In the genomic region with DNA sequence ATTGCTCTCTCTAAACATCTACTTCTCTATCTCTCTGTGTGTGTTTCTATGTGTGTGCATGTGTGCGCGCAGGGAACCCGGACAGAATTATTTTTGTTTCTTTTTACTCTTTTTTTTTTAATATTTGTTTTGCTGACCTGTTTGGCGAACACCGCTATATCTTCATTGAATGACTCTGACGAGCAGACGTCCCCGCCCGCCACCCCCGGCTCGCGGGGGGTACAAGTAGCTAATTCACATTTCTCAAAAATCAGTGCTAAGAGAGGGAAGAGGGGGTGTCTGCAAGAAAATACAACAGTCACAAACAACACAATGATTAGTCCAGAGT, we compare ENCODE assay signal across 9 mouse cellular contexts. TPM values are rescaled to one million over a fixed set of nuclear protein-coding genes. Genes with fewer than 3 reads are reported as not detected.
DNase-seq lines count a peak whose midpoint lies in the region; ATAC-seq and TF ChIP-seq lines count a peak whose summit lies in the region.
"Had no signal": no experiment of that assay in that cellular context is flagged by ENCODE, and none has a peak within 500 bp of the region (broad histone marks: within the 10 kb centered on the region; RNA-seq: fewer than 3 reads in every experiment).

No protein-coding gene starts in this region.

- no peaks in the 10 kb centered on the region for H3K36me3 ChIP-seq in testis, adult 2 months (ENCODE audit: control insufficient read depth, insufficient read depth, low read length)
- peaks cover 12% of the 10 kb centered on the region; the same call in 1 of the 2 replicates for H3K36me3 ChIP-seq in liver, embryonic 12.5 days
- H3K36me3 ChIP-seq in stomach, postnatal 0 days (ENCODE audit: control insufficient read depth, insufficient read depth, low read length) = peaks cover 9% of the 10 kb centered on the region; the same call in 1 of the 2 replicates

- TF ChIP-seq CTCF in cerebellum, adult 2 months (IDR thresholded peaks at IDR 0.05; ENCODE audit: borderline replicate concordance, insufficient read depth, low read depth, low read length) = no peak
- no peak for TF ChIP-seq CTCF in testis, adult 2 months (IDR thresholded peaks at IDR 0.05; ENCODE audit: control insufficient read depth, insufficient read depth, insufficient replicate concordance, low read depth, low read length)
- TF ChIP-seq CTCF in stomach, postnatal 0 days (IDR thresholded peaks at IDR 0.05; ENCODE audit: low read depth) = no peak

- TF ChIP-seq EP300 in stomach, postnatal 0 days (optimal IDR thresholded peaks at IDR 0.05) = no peak

- peaks cover 6% of the 10 kb centered on the region; the same call in 1 of the 2 replicates for H3K4me1 ChIP-seq in cerebellum, adult 2 months (ENCODE audit: control insufficient read depth, insufficient read depth, low read length)
- H3K4me1 ChIP-seq in testis, adult 2 months (ENCODE audit: control insufficient read depth, insufficient read depth, low read length) = peaks cover 19% of the 10 kb centered on the region
- peaks cover 21% of the 10 kb centered on the region for H3K4me1 ChIP-seq in liver, embryonic 12.5 days
- no peaks in the 10 kb centered on the region for H3K4me1 ChIP-seq in stomach, postnatal 0 days (replicated peaks; ENCODE audit: control insufficient read depth, insufficient read depth)

- ATAC-seq in liver, embryonic 12.5 days = no peak
- ATAC-seq in stomach, postnatal 0 days (ENCODE audit: low FRiP score, low TSS enrichment) = no peak

- H3K9ac ChIP-seq in liver, embryonic 12.5 days = peak overlapping the region; percentile 74
- H3K9ac ChIP-seq in stomach, postnatal 0 days (ENCODE audit: low read length) = peak overlapping the region; percentile 94

- no peaks in the 10 kb centered on the region for H3K27me3 ChIP-seq in cerebellum, adult 2 months (ENCODE audit: control insufficient read depth, insufficient read depth, low read length)
- H3K27me3 ChIP-seq in testis, adult 2 months (ENCODE audit: control insufficient read depth, insufficient read depth, low read length) = peaks cover 12% of the 10 kb centered on the region
- H3K27me3 ChIP-seq in liver, embryonic 12.5 days (replicated peaks) = peaks cover 58% of the 10 kb centered on the region
- H3K27me3 ChIP-seq in stomach, postnatal 0 days (ENCODE audit: control insufficient read depth, insufficient read depth, low read length) = no peaks in the 10 kb centered on the region

- peak overlapping the region; percentile 74 for H3K4me3 ChIP-seq in cerebellum, adult 2 months (replicated peaks; ENCODE audit: insufficient read depth, low read depth, low read length)
- peak overlapping the region; percentile 77 for H3K4me3 ChIP-seq in testis, adult 2 months (ENCODE audit: control insufficient read depth, low read depth, low read length)
- H3K4me3 ChIP-seq in liver, embryonic 12.5 days = peak overlapping the region; percentile 65
- H3K4me3 ChIP-seq in stomach, postnatal 0 days (ENCODE audit: low read depth, low read length) = peak overlapping the region; percentile 68

- no peaks in the 10 kb centered on the region for H3K9me3 ChIP-seq in liver, embryonic 12.5 days (replicated peaks)
- H3K9me3 ChIP-seq in stomach, postnatal 0 days (ENCODE audit: control insufficient read depth, low read length) = no peaks in the 10 kb centered on the region

- no peak for TF ChIP-seq POLR2A in cerebellum, adult 2 months (IDR thresholded peaks at IDR 0.05; ENCODE audit: borderline replicate concordance, insufficient read depth, low read length)
- TF ChIP-seq POLR2A in testis, adult 2 months (IDR thresholded peaks at IDR 0.05; ENCODE audit: control insufficient read depth, low read depth, low read length) = no peak

- H3K27ac ChIP-seq in cerebellum, adult 2 months (ENCODE audit: insufficient read depth, low read length) = peak overlapping the region; percentile 99
- peak overlapping the region; percentile 56 for H3K27ac ChIP-seq in testis, adult 2 months (ENCODE audit: control insufficient read depth, insufficient read depth, low read depth, low read length)
- H3K27ac ChIP-seq in liver, embryonic 12.5 days = peak overlapping the region; percentile 45; the same call in 1 of the 2 replicates
- peak overlapping the region; percentile 99 for H3K27ac ChIP-seq in stomach, postnatal 0 days (replicated peaks)

- 4% methylated on average over 12 of the region's 12 CpGs for WGBS in cerebellum, adult 2 months
- 19% methylated on average over 12 of the region's 12 CpGs for WGBS in liver, embryonic 12.5 days (ENCODE audit: insufficient replicate concordance)
- 10% methylated on average over 12 of the region's 12 CpGs for WGBS in stomach, postnatal 0 days

- DNase-seq in cerebellum, adult 2 months = no peak
- DNase-seq in cerebellum, adult 9-10 months = no peak
- no peak for DNase-seq in testis, postnatal 14 days (ENCODE audit: low spot score)
- no peak for DNase-seq in stomach, postnatal 0 days (ENCODE audit: low spot score)
- DNase-seq in yolk sac, embryonic 10.5 days (ENCODE audit: low spot score) = no peak
- no peak for DNase-seq in left cerebral cortex, adult 11 months (ENCODE audit: low spot score)
- DNase-seq: gastrocnemius, postnatal 25 days had no signal

- peak overlapping the region; percentile 89 for H3K4me2 ChIP-seq in liver, embryonic 12.5 days
- H3K4me2 ChIP-seq in stomach, postnatal 0 days (replicated peaks; ENCODE audit: low read depth) = peak overlapping the region; percentile 92

RNA-seq across cellular contexts. Expression of a gene that starts 4.7 kb away (rescaled TPM):
- 45.9 and 46.3 TPM in 2 replicates for polyA plus RNA-seq in cerebellum, adult 2 months (2012; rRNA removed)
- polyA plus RNA-seq in testis, adult 2 months (2012; rRNA removed) = 1.9 and 2.0 TPM in 2 replicates
- polyA plus RNA-seq in liver, embryonic 12.5 days (2016; fragmentation: Nextera tagmentation; extraction: Ambion mirVana) = 24.6 TPM in 2 replicates
- 48.5 and 50.2 TPM in 2 replicates for polyA plus RNA-seq in stomach, postnatal 0 days (2015; fragmentation: Nextera tagmentation; extraction: Ambion mirVana)

Comparison
In these comparisons a context has a peak if more than half of its experiments do, and no peak if none do; other contexts are left out.
1. H3K27ac ChIP-seq: peak in every context shown above with its lines; median percentile 99 in cerebellum, adult 2 months; 99 in stomach, postnatal 0 days; 56 in testis, adult 2 months; 45 in liver, embryonic 12.5 days.